ENCODE assay signal across 8 mouse cellular contexts in the genomic region with DNA sequence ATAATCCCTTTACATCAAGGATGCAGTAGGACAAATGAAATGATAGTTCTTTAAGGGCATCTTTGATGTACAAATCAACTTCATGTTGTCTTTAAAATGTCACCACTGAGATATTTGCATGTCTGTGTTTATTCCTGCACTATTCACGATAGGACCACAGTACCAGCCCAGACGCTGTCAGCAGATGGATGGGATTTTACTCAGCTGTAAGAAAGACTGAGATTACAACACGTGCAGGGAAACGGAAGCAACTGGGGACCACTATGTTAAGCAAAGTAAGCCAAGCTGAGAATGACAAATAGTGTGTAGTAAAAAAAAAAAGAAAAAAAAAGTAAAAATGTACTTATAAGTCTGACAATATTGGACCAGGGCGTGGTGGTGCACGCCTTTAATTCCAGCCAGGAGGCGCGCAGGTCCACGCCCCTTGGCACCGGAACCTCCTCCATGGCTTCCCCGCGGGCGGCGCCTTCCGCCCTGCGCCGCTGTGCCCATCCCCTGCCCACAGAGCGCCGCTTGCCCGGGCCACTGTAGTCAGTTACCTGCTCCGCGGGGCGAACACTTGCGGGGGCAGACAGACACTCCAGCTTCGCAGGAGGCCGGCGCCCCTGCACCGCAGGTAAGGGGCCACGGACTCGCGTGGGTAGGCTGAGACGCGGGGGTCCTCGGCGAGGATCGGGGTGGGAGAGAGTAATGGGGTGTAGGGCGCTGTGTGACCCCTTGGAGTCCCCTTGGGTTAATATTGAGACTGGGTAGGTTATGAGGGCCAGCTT.
DNase-seq lines count a peak whose midpoint lies in the region; ATAC-seq and TF ChIP-seq lines count a peak whose summit lies in the region.
"Not testable (repeated sequence)": the region's sequence is repeated elsewhere in the genome, so short reads cannot be mapped to it uniquely, and the experiment has no call there.

No protein-coding gene starts in this region.

- not testable (repeated sequence) for TF ChIP-seq CTCF in lung, embryonic 14.5 days (IDR thresholded peaks at IDR 0.05; ENCODE audit: low read depth); midbrain, postnatal 0 days (IDR thresholded peaks at IDR 0.05)

- not testable (repeated sequence) for H3K27ac ChIP-seq in hindbrain, embryonic 14.5 days; lung, embryonic 14.5 days (ENCODE audit: low read depth); midbrain, postnatal 0 days (ENCODE audit: low read depth, low read length)

- H3K9ac ChIP-seq in hindbrain, embryonic 14.5 days = peak overlapping the region; percentile 46
- H3K9ac ChIP-seq in lung, embryonic 14.5 days = peak overlapping the region; percentile 34; the same call in 1 of the 2 replicates
- not testable (repeated sequence) for H3K9ac ChIP-seq in midbrain, postnatal 0 days (replicated peaks; ENCODE audit: low read length, poor library complexity, severe bottlenecking)

- not testable (repeated sequence) for H3K4me1 ChIP-seq in hindbrain, embryonic 14.5 days (replicated peaks; ENCODE audit: control insufficient read depth, insufficient read depth, low read length); lung, embryonic 14.5 days (ENCODE audit: insufficient read depth); midbrain, postnatal 0 days (ENCODE audit: insufficient read depth, low read length)

- not testable (repeated sequence) for H3K9me3 ChIP-seq in hindbrain, embryonic 14.5 days (ENCODE audit: control insufficient read depth, low read length); lung, embryonic 14.5 days (ENCODE audit: low read depth, low read length); midbrain, postnatal 0 days (ENCODE audit: low read length)

- intact Hi-C loops in gastrocnemius, postnatal 14 days (cut with DNase I; ENCODE audit: low total_unique reads) = not testable (repeated sequence)

- 1% methylated on average over 37 of the region's 37 CpGs for WGBS in hindbrain, embryonic 14.5 days
- 2% methylated on average over 28 of the region's 37 CpGs for WGBS in lung, embryonic 14.5 days
- 3% methylated on average over 37 of the region's 37 CpGs for WGBS in midbrain, postnatal 0 days

- ATAC-seq in hindbrain, embryonic 14.5 days (ENCODE audit: low FRiP score) = peak; percentile 54; the same call in 1 of the 2 replicates
- peak; percentile 77 for ATAC-seq in lung, embryonic 14.5 days (ENCODE audit: insufficient read depth)
- not testable (repeated sequence) for ATAC-seq in midbrain, postnatal 0 days (ENCODE audit: low FRiP score)

- H3K4me2 ChIP-seq in hindbrain, embryonic 14.5 days (replicated peaks) = peak overlapping the region; percentile 92
- H3K4me2 ChIP-seq in lung, embryonic 14.5 days = peak overlapping the region; percentile 94
- H3K4me2 ChIP-seq in midbrain, postnatal 0 days (ENCODE audit: low read depth, low read length, poor library complexity, severe bottlenecking) = peak overlapping the region; percentile 81

- peak overlapping the region; percentile 42 for H3K4me3 ChIP-seq in hindbrain, embryonic 14.5 days (replicated peaks; ENCODE audit: low read length)
- H3K4me3 ChIP-seq in lung, embryonic 14.5 days (ENCODE audit: low read depth, low read length) = peak overlapping the region; percentile 49
- H3K4me3 ChIP-seq in midbrain, postnatal 0 days (ENCODE audit: low read depth, low read length) = peak overlapping the region; percentile 45

- H3K36me3 ChIP-seq in hindbrain, embryonic 14.5 days (replicated peaks; ENCODE audit: control insufficient read depth, insufficient read depth); lung, embryonic 14.5 days (ENCODE audit: insufficient read depth); midbrain, postnatal 0 days (ENCODE audit: insufficient read depth, low read length); splenic B cell, adult 2 months (ENCODE audit: control insufficient read depth, insufficient read depth, low read length, poor library complexity, severe bottlenecking): not testable (repeated sequence)

- H3K27me3 ChIP-seq in hindbrain, embryonic 14.5 days (ENCODE audit: control insufficient read depth, insufficient read depth, low read length) = peaks cover 15% of the 10 kb centered on the region
- H3K27me3 ChIP-seq in lung, embryonic 14.5 days (ENCODE audit: insufficient read depth, low read length); midbrain, postnatal 0 days (ENCODE audit: insufficient read depth, low read length); splenic B cell, adult 2 months (ENCODE audit: control insufficient read depth, insufficient read depth, low read length, poor library complexity, severe bottlenecking): not testable (repeated sequence)

- DNase-seq in Muller cell, postnatal 12 days (ENCODE audit: inconsistent ontology term) = peak; percentile 58
- peak; percentile 19 for DNase-seq in embryo, embryonic 9.5 days (ENCODE audit: extremely low spot score)
- peak; percentile 9 for DNase-seq in gastrocnemius, postnatal 14 days
- not testable (repeated sequence) for DNase-seq in hindbrain, embryonic 14.5 days (ENCODE audit: low spot score); midbrain, postnatal 0 days (ENCODE audit: low spot score)
- peak; percentile 2 to 33 for DNase-seq in kidney, postnatal 25 days
- peak; percentile 67 for DNase-seq in lung, embryonic 14.5 days
- DNase-seq in splenic B cell, adult 2 months (ENCODE audit: low read depth, low spot score) = peak; percentile 48
